Mouse (Mus musculus) forebrain, embryonic 12.5 days (tissue): ENCODE measurements around the gene Wwp2. TPM values are rescaled to one million over a fixed set of nuclear protein-coding genes. Genes with fewer than 3 reads are reported as not detected.

Experiments
- ATAC-seq: fragments of 200-750 bp; cut with Nextera tagmentation; 2 replicates; pipeline ENCODE4 v1.8.0; 2017; ENCODE audit warnings: moderate TSS enrichment; ENCODE audit not compliant: low FRiP score
- H3K27ac ChIP-seq: fragments of 300-500 bp; sonication (generic); 2 replicates; pipeline ENCODE4 v1.5.1; 2016; ENCODE audit warnings: mild to moderate bottlenecking
- H3K27me3 ChIP-seq: fragments of 300-500 bp; sonication (generic); 2 replicates; pipeline ENCODE4 v1.6.1; 2016; ENCODE audit warnings: mild to moderate bottlenecking
- H3K36me3 ChIP-seq: fragments of 300-500 bp; sonication (generic); replicated peaks from 2 replicates; pipeline ENCODE4 v1.6.1; 2016; ENCODE audit warnings: mild to moderate bottlenecking
- H3K4me1 ChIP-seq: fragments of 300-500 bp; sonication (generic); 2 replicates; pipeline ENCODE4 v1.6.1; 2016
- H3K4me2 ChIP-seq: fragments of 300-500 bp; sonication (generic); 2 replicates; pipeline ENCODE4 v1.6.1; 2016; ENCODE audit warnings: mild to moderate bottlenecking, moderate library complexity
- H3K4me3 ChIP-seq: fragments of 300-500 bp; sonication (generic); replicated peaks from 2 replicates; pipeline ENCODE4 v1.5.1; 2016; ENCODE audit warnings: mild to moderate bottlenecking
- H3K9ac ChIP-seq: fragments of 300-500 bp; sonication (generic); 2 replicates; pipeline ENCODE4 v1.6.1; 2016; ENCODE audit warnings: mild to moderate bottlenecking
- H3K9me3 ChIP-seq: fragments of 300-500 bp; sonication (generic); 2 replicates; pipeline ENCODE4 v1.6.1; 2016
- WGBS: fragments of 180-500 bp; shearing (Covaris S2); methylation state at CpG from one replicate; pipeline ENCODE4 v1.1.7; 2016; 5-methylcytosine and 5-hydroxymethylcytosine counted together
- polyA plus RNA-seq: library from polyadenylated mRNA; unstranded; fragments of >200 nt; fragmentation: Nextera tagmentation; extraction: Ambion mirVana; gene quantifications from 2 replicates; pipeline ENCODE4 v1.2.1, GENCODE M21; 2016

Wwp2 gene
- polyA plus RNA-seq: 66.0 and 66.3 TPM in 2 replicates

GRCm38 (mm10) chr8:107435962-107436831, at the start of gene Wwp2:
Gene Wwp2, plus strand, starts transcription at chr8:107436365.
- H3K4me2 ChIP-seq: peak within 1 kb of the TSS; percentile 70
- no peaks in the 10 kb centered on the region for H3K36me3 ChIP-seq
- WGBS: under 1% methylated on average over 54 of the region's 81 CpGs
- H3K27me3 ChIP-seq: no peaks in the 10 kb centered on the region
- peak within 1 kb of the TSS; percentile 84 for H3K9ac ChIP-seq
- ATAC-seq: peak; percentile 92
- H3K4me3 ChIP-seq: peak within 1 kb of the TSS; percentile 84
- peaks cover 14% of the 10 kb centered on the region for H3K4me1 ChIP-seq
- no peaks in the 10 kb centered on the region for H3K9me3 ChIP-seq
- H3K27ac ChIP-seq: peak within 1 kb of the TSS; percentile 78

GRCm38 (mm10) chr8:107386642-107387041, 49.5 kb upstream of the Wwp2 start:
- Histone ChIP-seq H3K4me3 (no peak overlapping the region), H3K4me2 (no peak overlapping the region), H3K27me3 (no peaks in the 10 kb centered on the region), H3K9me3 (no peaks in the 10 kb centered on the region), H3K36me3 (no peaks in the 10 kb centered on the region), H3K4me1 (no peaks in the 10 kb centered on the region), H3K27ac (no peak overlapping the region), H3K9ac (no peak overlapping the region)
- WGBS: 34% methylated on average over 3 of the region's 3 CpGs
- ATAC-seq: no peak

GRCm38 (mm10) chr8:107387861-107388260, 48.3 kb upstream of the Wwp2 start:
- Histone ChIP-seq H3K27me3 (no peaks in the 10 kb centered on the region), H3K9me3 (no peaks in the 10 kb centered on the region), H3K27ac (no peak overlapping the region), H3K4me1 (no peaks in the 10 kb centered on the region), H3K4me2 (no peak overlapping the region), H3K9ac (no peak overlapping the region), H3K4me3 (no peak overlapping the region), H3K36me3 (no peaks in the 10 kb centered on the region)
- 68% methylated on average over 5 of the region's 5 CpGs for WGBS
- ATAC-seq: no peak

- no peak overlapping the region for H3K9ac ChIP-seq
- no peak for ATAC-seq
- H3K36me3 ChIP-seq: no peaks in the 10 kb centered on the region
- H3K4me3 ChIP-seq: no peak overlapping the region
- no peak overlapping the region for H3K4me2 ChIP-seq
- no peaks in the 10 kb centered on the region for H3K4me1 ChIP-seq
- 78% methylated on average over 8 of the region's 8 CpGs for WGBS
- no peaks in the 10 kb centered on the region for H3K27me3 ChIP-seq
- H3K27ac ChIP-seq: no peak overlapping the region
- no peaks in the 10 kb centered on the region for H3K9me3 ChIP-seq
Observed at GRCm38 (mm10) chr8:107389557-107389956, 46.6 kb upstream of the Wwp2 start.

GRCm38 (mm10) chr8:107390476-107391135, 45.6 kb upstream of the Wwp2 start:
- Histone ChIP-seq H3K4me1 (no peaks in the 10 kb centered on the region), H3K4me2 (no peak overlapping the region), H3K27me3 (no peaks in the 10 kb centered on the region), H3K36me3 (no peaks in the 10 kb centered on the region), H3K9me3 (no peaks in the 10 kb centered on the region), H3K9ac (no peak overlapping the region), H3K4me3 (no peak overlapping the region), H3K27ac (no peak overlapping the region)
- 89% methylated on average over 16 of the region's 16 CpGs for WGBS
- ATAC-seq: no peak

- no peak for ATAC-seq
- H3K9me3 ChIP-seq: no peaks in the 10 kb centered on the region
- H3K9ac ChIP-seq: no peak overlapping the region
- H3K36me3 ChIP-seq: no peaks in the 10 kb centered on the region
- H3K4me3 ChIP-seq: no peak overlapping the region
- no peaks in the 10 kb centered on the region for H3K27me3 ChIP-seq
- H3K27ac ChIP-seq: no peak overlapping the region
- H3K4me1 ChIP-seq: no peaks in the 10 kb centered on the region
- H3K4me2 ChIP-seq: no peak overlapping the region
- 68% methylated on average over 4 of the region's 4 CpGs for WGBS
Observed at GRCm38 (mm10) chr8:107391136-107391516, 45.0 kb upstream of the Wwp2 start.

GRCm38 (mm10) chr8:107395397-107395796, 40.8 kb upstream of the Wwp2 start:
- no peak overlapping the region for H3K27ac ChIP-seq
- H3K27me3 ChIP-seq: no peaks in the 10 kb centered on the region
- ATAC-seq: no peak
- no peaks in the 10 kb centered on the region for H3K36me3 ChIP-seq
- H3K9ac ChIP-seq: no peak overlapping the region
- H3K9me3 ChIP-seq: no peaks in the 10 kb centered on the region
- H3K4me1 ChIP-seq: no peaks in the 10 kb centered on the region
- no peak overlapping the region for H3K4me3 ChIP-seq
- no peak overlapping the region for H3K4me2 ChIP-seq

- no peaks in the 10 kb centered on the region for H3K4me1 ChIP-seq
- no peaks in the 10 kb centered on the region for H3K9me3 ChIP-seq
- H3K36me3 ChIP-seq: no peaks in the 10 kb centered on the region
- no peak overlapping the region for H3K27ac ChIP-seq
- H3K4me2 ChIP-seq: no peak overlapping the region
- H3K9ac ChIP-seq: no peak overlapping the region
- no peak for ATAC-seq
- WGBS: 89% methylated on average over 10 of the region's 10 CpGs
- no peak overlapping the region for H3K4me3 ChIP-seq
- no peaks in the 10 kb centered on the region for H3K27me3 ChIP-seq
Observed at GRCm38 (mm10) chr8:107396106-107396670, 40.0 kb upstream of the Wwp2 start.

GRCm38 (mm10) chr8:107397665-107398064, 38.5 kb upstream of the Wwp2 start:
- Histone ChIP-seq H3K4me2 (no peak overlapping the region), H3K9me3 (no peaks in the 10 kb centered on the region), H3K27ac (no peak overlapping the region), H3K36me3 (no peaks in the 10 kb centered on the region), H3K27me3 (no peaks in the 10 kb centered on the region), H3K4me1 (peaks cover 4% of the 10 kb centered on the region), H3K9ac (no peak overlapping the region), H3K4me3 (no peak overlapping the region)
- WGBS: 61% methylated on average over 12 of the region's 12 CpGs
- ATAC-seq: no peak

GRCm38 (mm10) chr8:107399495-107399894, 36.7 kb upstream of the Wwp2 start:
- Histone ChIP-seq H3K36me3 (no peaks in the 10 kb centered on the region), H3K9ac (no peak overlapping the region), H3K27ac (no peak overlapping the region), H3K9me3 (no peaks in the 10 kb centered on the region), H3K4me1 (peaks cover 16% of the 10 kb centered on the region), H3K4me3 (no peak overlapping the region), H3K4me2 (no peak overlapping the region), H3K27me3 (no peaks in the 10 kb centered on the region)
- ATAC-seq: no peak
- 35% methylated on average over 9 of the region's 9 CpGs for WGBS

GRCm38 (mm10) chr8:107401866-107402265, 34.3 kb upstream of the Wwp2 start:
- 80% methylated on average over 5 of the region's 5 CpGs for WGBS
- Histone ChIP-seq H3K4me3 (no peak overlapping the region), H3K4me1 (peaks cover 16% of the 10 kb centered on the region), H3K36me3 (no peaks in the 10 kb centered on the region), H3K9me3 (no peaks in the 10 kb centered on the region), H3K4me2 (no peak overlapping the region), H3K9ac (no peak overlapping the region), H3K27ac (no peak overlapping the region), H3K27me3 (no peaks in the 10 kb centered on the region)
- ATAC-seq: no peak

GRCm38 (mm10) chr8:107403038-107403781, 33.0 kb upstream of the Wwp2 start, which contains the start of gene Nqo1:
Gene Nqo1, minus strand, starts transcription at chr8:107403206.
- H3K4me1 ChIP-seq: peaks cover 16% of the 10 kb centered on the region
- H3K36me3 ChIP-seq: 0 out of 2 replicates have a peak, but pooled peaks cover 6% of the 10 kb centered on the region
- H3K4me3 ChIP-seq: peak within 1 kb of the TSS; percentile 24
- no peaks in the 10 kb centered on the region for H3K9me3 ChIP-seq
- no peaks in the 10 kb centered on the region for H3K27me3 ChIP-seq
- peak within 1 kb of the TSS; percentile 57 for H3K4me2 ChIP-seq
- H3K9ac ChIP-seq: peak within 1 kb of the TSS; percentile 40; the same call in 1 of the 2 replicates
- WGBS: 14% methylated on average over 22 of the region's 22 CpGs
- ATAC-seq: peak; percentile 97
- peak within 1 kb of the TSS; percentile 15; the same call in 1 of the 2 replicates for H3K27ac ChIP-seq
